Mouse (Mus musculus) lung, postnatal 0 days (tissue): Measurements from ENCODE around the gene Tex19.2.

Experiments
- CTCF ChIP-seq: IDR thresholded peaks from 2 replicates; pipeline ENCODE4 v1.5.1; 2016; ENCODE audit warnings: antibody characterized with exemption, mild to moderate bottlenecking
- EP300 ChIP-seq: IDR thresholded peaks from 2 replicates; pipeline ENCODE4 v1.6.1; 2016; ENCODE audit warnings: antibody characterized with exemption, mild to moderate bottlenecking, control low read depth

DNA sequence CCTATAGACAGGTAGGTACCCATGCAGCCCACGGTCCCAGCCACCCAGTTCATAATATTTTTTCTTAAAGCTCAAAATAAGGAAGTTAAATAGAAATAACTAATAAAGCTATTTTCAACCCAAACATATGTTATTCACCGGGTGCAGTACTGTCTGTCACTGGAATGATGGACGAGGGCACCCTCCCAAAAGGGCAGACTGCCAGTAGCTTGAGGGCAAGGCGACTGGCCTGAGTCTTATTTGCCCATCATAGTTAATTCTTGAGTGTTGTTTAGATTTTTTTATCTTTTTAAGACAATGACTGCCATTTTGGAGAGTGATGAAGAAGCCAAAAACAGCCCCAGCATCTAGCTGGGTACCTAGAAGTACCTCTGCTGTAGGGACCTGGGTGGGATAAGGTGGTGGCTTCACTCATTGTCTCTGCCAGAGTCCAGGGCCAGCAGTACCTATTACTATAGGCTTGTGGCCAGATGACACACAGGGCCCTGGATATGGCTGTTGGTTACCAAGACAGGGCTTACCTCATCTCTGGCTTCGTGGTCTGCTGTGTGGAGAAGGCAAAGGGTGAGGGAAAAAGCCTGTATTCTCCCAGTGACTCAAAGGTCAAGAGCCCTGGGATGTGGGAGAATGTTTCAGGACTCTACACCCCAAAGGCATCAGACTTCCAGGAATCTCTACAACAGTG is 6.2 kb downstream of the Tex19.2 start:
- no peak for TF ChIP-seq EP300
- no peak for TF ChIP-seq CTCF
